Mouse (Mus musculus) erythroblast, embryonic 14.5 days (primary cell): Measurements from ENCODE around the gene Vmn1r197. TPM values are rescaled to one million over a fixed set of nuclear protein-coding genes. Genes with fewer than 3 reads are reported as not detected.
"Not testable (repeated sequence)": the region's sequence is repeated elsewhere in the genome, so short reads cannot be mapped to it uniquely, and the experiment has no call there.

Experiments used
- H3K27me3 ChIP-seq: 2 replicates; pipeline ENCODE4 v1.6.1; 2012; ENCODE audit warnings: inconsistent platforms; ENCODE audit not compliant: control insufficient read depth
- H3K36me3 ChIP-seq: 2 replicates; pipeline ENCODE4 v1.6.1; 2012; ENCODE audit warnings: mild to moderate bottlenecking, inconsistent platforms; ENCODE audit not compliant: control insufficient read depth
- H3K4me1 ChIP-seq: 2 replicates; pipeline ENCODE4 v1.6.1; 2012; ENCODE audit warnings: inconsistent platforms; ENCODE audit not compliant: control insufficient read depth
- H3K4me3 ChIP-seq: replicated peaks from 2 replicates; pipeline ENCODE3; 2012; ENCODE audit warnings: moderate library complexity, mild to moderate bottlenecking, inconsistent platforms
- H3K9me3 ChIP-seq: 2 replicates; pipeline ENCODE4 v1.6.1; 2012; ENCODE audit warnings: low read length, inconsistent platforms, mixed read lengths; ENCODE audit not compliant: control insufficient read depth
- GATA1 ChIP-seq: IDR thresholded peaks from 2 replicates; pipeline ENCODE4 v1.6.1; 2012; ENCODE audit warnings: low read length, inconsistent platforms, mixed read lengths
- TAL1 ChIP-seq: IDR thresholded peaks from 3 replicates; pipeline ENCODE4 v1.6.1; 2012; ENCODE audit warnings: low read length, inconsistent platforms, mixed read lengths
- polyA plus RNA-seq: library from polyadenylated mRNA; stranded (reverse); fragments of >175 nt; gene quantifications from 2 replicates; pipeline ENCODE4 v1.2.3, GENCODE M21; 2012

Vmn1r197 gene
- polyA plus RNA-seq, 1 experiment, result not detected

GRCm38 (mm10) chr13:22350813-22351212 is 26.4 kb downstream of the Vmn1r197 start:
- no peak for TF ChIP-seq GATA1
- H3K27me3 ChIP-seq, result no peaks in the 10 kb centered on the region
- no peak overlapping the region for H3K4me3 ChIP-seq
- H3K36me3 ChIP-seq, result no peaks in the 10 kb centered on the region
- no peaks in the 10 kb centered on the region for H3K4me1 ChIP-seq
- H3K9me3 ChIP-seq, result peaks cover 5% of the 10 kb centered on the region; the same call in 1 of the 2 replicates

DNA sequence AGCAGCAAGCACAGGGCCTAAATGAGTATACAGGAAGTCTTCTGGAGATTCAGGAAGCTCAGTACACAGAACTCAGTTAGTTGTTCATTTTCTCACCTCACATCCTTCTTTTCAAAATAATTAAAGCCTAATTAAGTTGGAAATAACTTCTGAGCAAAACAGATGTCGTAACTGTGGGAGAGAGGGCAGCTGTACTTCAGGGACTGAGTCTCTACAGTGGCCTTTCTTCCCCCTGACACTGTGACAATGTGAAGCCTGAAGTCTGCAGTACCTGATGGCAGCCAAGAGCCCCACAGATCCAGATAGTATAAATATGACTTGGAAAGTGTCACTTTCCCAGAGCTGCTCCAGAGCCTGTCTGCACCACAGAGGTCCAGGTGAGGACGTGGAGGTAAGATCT is 55.1 kb downstream of the Vmn1r197 start, which contains the start of gene Vmn1r199:
Gene Vmn1r199 (plus strand): TSS at position 301 of the 400 bp plus-strand sequence.
- TF ChIP-seq GATA1 (no peak), TAL1 (no peak)
- Histone ChIP-seq H3K4me1 (no peaks in the 10 kb centered on the region), H3K36me3 (no peaks in the 10 kb centered on the region), H3K27me3 (no peaks in the 10 kb centered on the region), H3K9me3 (no peaks in the 10 kb centered on the region), H3K4me3 (no peak within 1 kb of the TSS)

- H3K4me3 ChIP-seq, H3K9me3 ChIP-seq, H3K36me3 ChIP-seq, H3K27me3 ChIP-seq, H3K4me1 ChIP-seq: not testable (repeated sequence)
Observed at GRCm38 (mm10) chr13:22381128-22381527, 56.7 kb downstream of the Vmn1r197 start.

Other genes with a start within 250 kb of the Vmn1r197 start
- not detected in 2 replicates for gene Vmn1r188, start 240.1 kb upstream of the Vmn1r197 start, polyA plus RNA-seq
- not detected in 2 replicates for gene Vmn1r189, start 218.8 kb upstream of the Vmn1r197 start, polyA plus RNA-seq
- not detected in 2 replicates for gene Vmn1r191, start 140.6 kb upstream of the Vmn1r197 start, polyA plus RNA-seq
- 0.01 TPM in 1 of 2 replicates, not detected in the other for gene Vmn1r192, start 133.4 kb upstream of the Vmn1r197 start, polyA plus RNA-seq
- gene Vmn1r193, start 101.4 kb upstream of the Vmn1r197 start, polyA plus RNA-seq, result 0.01 TPM in 1 of 2 replicates, not detected in the other
- gene Vmn1r194, start 80.4 kb upstream of the Vmn1r197 start, polyA plus RNA-seq, result not detected in 2 replicates
- not detected in 2 replicates for gene Vmn1r195, start 54.1 kb upstream of the Vmn1r197 start, polyA plus RNA-seq
- gene Vmn1r196, start 34.7 kb upstream of the Vmn1r197 start, polyA plus RNA-seq, result not detected in 2 replicates
- 0.01 TPM in 1 of 2 replicates, not detected in the other for gene Vmn1r198, start 25.8 kb downstream of the Vmn1r197 start, polyA plus RNA-seq
- gene Vmn1r199, start 55.2 kb downstream of the Vmn1r197 start, polyA plus RNA-seq, result not detected in 2 replicates
- not detected in 2 replicates for gene Vmn1r200, start 65.8 kb downstream of the Vmn1r197 start, polyA plus RNA-seq
- gene Vmn1r201, start 147.3 kb downstream of the Vmn1r197 start, polyA plus RNA-seq, result not detected in 2 replicates
- not detected in 2 replicates for gene Vmn1r202, start 180.8 kb downstream of the Vmn1r197 start, polyA plus RNA-seq
- gene Vmn1r203, start 193.5 kb downstream of the Vmn1r197 start, polyA plus RNA-seq, result not detected in 2 replicates
- not detected in 2 replicates for gene Vmn1r204, start 228.6 kb downstream of the Vmn1r197 start, polyA plus RNA-seq